Mouse (Mus musculus) gonadal fat pad, adult 2 months (tissue): ENCODE results near the gene Ntan1. TPM values are rescaled to one million over a fixed set of nuclear protein-coding genes. Genes with fewer than 3 reads are reported as not detected.
"Not testable (repeated sequence)": the region's sequence is repeated elsewhere in the genome, so short reads cannot be mapped to it uniquely, and the experiment has no call there.

Experiments
- DNase-seq: peaks from one replicate; pipeline ENCODE4 v3.0.0-alpha.2; 2012; ENCODE audit warnings: low read depth
- polyA plus RNA-seq: library from polyadenylated mRNA; depleted of rRNA; stranded (reverse); fragments of >200 nt; gene quantifications from 2 replicates; pipeline ENCODE4 v1.2.3, GENCODE M21; 2012; rRNA removed

The Ntan1 gene
- 44.4 and 49.5 TPM in 2 replicates for polyA plus RNA-seq

DNA sequence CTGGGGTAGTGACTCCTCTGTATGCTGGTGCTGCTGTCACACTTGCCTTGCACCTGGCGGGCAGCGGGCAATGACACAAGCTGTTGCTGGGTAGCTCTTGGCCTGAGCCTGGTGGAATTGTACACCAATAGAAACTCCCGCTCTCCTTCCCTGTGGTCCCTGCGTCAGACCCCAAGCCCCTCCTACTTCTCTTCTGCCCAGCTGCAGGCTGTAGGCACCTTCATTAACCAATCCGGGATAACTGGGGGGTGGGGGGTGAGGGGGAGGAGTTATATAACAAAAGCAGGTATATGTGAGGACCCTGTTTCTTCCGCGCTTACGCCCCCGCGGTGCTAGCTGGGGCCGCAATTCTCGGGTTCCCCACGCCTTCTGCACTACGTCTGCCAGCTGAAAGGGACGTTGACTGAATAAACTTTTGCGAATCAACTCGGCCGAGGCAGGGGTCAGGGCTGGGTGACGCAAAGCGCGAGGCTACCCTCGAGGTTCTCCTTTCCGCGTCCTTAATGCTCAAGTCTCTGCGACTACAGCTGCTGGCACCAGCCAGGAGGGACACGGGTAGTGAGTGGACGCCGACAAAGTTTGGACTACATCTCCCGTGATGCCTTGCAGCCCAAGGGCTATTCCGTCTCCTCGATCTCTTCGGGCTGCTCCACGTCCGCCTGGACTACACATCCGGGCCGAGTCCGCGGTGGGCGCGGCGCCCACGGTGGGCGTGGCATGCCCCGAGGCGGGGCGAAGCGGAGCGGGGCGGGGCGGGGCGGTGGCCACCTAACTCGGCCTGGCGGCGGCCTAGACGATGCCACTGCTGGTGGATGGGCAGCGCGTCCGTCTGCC is at the start of gene Ntan1:
Ntan1 (plus strand) TSS at position 286 of the 834 bp plus-strand sequence.
- DNase-seq = peak; percentile 62

DNA sequence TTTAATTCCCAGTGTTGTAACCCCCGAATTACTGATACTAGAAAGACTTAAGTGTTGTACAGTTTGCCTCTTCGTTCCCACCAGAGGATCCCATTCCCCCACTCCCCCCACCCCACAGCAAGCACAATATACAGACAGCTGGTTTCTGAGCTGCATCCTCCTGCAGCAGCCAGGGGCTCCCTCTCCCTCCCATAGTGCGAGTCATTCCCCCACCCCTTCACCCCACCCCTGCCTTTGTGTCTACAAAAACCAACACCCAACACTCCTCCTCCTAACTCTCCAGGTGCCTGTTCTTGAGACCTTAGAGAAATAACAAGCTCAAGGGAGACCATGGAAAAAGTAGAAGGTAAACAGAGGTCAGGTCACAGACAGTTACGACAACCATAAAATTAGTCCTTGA is 47.0 kb upstream of the Ntan1 start:
- DNase-seq = not testable (repeated sequence)

DNA sequence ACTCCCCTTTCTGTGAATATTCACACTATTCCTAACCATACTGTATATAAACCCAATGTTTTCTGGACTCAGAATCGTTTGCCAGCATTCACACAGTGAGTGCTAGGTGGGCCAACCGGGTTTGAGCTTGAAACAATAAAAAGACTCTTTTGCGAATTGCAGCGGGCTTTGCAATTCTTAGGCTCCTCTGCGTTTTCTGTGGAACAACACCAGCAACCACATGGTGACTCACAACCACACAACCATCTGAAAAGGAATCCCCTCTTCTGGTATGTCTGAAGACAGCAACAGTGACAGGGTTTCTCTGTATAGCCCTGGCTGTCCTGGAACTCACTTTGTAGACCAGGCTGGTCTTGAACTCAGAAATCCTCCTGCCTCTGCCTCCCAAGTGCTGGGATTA is 46.6 kb upstream of the Ntan1 start:
- DNase-seq = not testable (repeated sequence)

DNA sequence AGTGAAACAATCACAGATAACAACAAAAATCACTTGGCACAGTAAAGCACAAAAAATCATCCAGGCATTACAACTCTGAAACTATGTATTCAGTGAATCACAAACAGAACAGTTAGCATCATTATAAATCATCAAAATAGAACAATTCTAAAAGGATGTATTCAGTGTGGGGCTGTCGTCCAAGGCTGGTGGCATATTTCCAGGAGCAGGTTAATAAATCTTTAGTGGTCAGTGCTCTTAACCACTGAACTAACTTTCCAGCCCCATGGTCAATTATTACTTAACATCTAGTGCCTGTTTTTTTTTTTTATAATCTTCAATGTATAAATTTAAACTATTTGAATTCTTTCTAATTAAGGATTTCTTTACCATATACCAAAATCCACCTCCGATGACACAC is 44.6 kb upstream of the Ntan1 start:
- DNase-seq = not testable (repeated sequence)

DNA sequence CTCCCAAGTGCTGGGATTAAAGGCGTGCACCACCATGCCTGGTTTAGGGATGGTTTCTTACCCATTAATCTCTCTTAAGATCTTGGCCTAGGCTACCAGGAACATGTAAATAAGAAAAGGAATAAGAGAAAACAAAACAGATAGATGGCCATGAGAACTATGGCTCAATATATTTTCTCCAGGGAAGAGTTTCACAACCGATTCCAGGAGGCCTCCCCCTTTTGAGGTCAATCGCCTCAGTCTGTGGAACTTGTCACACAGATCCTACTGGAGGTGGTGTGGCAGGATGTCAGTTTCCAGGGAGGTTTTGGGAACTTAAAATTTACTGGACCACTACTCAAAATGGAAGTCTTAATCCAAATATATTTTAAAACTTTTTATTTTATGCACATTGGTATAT is 44.0 kb upstream of the Ntan1 start:
- not testable (repeated sequence) for DNase-seq

DNA sequence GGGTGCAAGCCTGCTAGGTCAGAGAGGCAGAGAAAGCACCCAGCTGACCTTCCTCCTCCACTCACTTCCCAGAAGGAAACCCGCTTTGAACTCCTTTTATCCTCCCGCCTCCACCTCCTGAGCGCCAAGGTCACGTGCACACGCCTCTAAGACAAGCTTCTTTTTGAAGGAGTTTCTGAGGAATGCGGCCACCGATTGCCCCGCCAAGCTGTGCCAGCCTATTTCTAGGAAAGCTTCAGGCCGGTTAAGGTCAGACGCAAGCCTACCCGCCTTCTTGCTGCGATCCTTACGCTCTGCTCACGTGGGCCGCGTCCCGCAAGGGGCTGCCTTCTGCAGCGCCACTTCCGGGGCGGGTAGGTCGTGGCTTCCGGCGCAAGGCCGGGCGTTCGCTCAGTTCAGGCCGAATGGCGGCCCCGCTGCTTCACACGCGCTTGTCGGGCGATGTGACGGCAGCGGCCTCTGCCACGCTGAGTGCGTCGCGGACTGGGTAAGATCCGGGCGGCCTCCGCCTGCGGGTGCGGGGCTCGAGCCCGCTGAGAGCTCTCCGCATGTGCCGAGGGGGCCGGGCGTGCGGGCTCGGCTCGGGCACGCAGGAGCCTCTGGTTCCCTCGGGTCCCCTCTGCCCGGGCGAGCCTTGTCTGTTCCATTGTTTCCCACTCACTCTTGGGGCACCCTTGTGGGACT is 38.1 kb upstream of the Ntan1 start, which contains the start of gene Rrn3:
Rrn3 (plus strand) TSS at position 356 of the 684 bp plus-strand sequence.
- peak; percentile 50 for DNase-seq

DNA sequence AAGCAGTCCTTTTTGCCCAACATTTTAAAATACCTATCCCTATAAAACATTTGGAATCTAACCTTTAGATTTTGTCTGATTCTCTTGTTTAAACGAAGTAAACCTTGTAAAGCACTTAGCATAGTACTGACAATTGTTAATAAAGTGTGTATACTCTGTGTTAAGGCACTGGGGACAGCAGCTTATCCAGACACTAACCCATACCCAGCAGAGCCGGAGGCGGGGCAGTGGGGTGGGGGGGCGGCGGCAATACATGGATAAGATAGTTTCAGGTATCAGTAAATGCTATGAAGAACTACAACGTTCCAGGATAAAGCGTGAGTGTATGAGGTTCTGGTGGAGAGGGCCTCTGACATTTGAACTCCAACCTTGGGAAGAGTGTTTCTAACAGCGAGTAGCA is 37.4 kb upstream of the Ntan1 start:
- DNase-seq = no peak

DNA sequence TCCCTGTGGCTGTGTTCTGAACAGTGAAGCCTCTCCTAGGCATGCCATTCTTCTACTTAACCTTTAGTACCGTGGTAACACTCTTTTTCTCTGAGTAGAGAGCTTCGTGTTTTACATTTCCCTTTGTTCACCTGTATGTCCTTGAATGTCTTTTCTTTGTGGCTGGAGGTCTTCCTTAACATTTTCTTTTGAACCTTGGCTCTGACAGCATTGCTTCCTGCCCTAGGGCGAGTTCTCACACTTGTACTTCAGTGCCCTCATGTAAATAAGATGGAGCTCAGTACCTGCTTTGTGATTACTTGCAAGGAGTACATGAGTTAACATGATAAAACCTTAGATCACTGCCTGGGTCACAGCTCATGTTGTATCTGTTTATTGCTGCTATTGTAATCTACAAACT is 32.7 kb upstream of the Ntan1 start:
- no peak for DNase-seq

DNA sequence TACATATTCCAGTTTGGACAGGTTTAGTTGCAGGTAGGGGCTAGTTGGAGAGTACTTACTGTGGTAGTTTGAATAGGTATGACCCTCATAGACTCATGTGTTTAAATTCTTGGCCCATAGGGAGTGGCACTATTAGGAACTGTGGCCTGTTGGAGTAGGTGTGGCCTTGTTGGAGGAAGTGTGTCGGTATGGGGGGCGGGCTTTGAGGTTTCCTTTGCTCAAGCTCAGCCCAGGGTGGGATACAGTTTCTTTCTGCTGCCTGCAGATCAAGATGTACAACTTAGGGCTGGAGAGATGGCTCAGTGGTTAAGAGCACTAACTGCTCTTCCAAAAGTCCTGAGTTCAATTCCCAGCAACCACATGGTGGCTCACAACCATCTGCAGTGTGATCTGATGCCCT is 25.2 kb upstream of the Ntan1 start:
- not testable (repeated sequence) for DNase-seq

DNA sequence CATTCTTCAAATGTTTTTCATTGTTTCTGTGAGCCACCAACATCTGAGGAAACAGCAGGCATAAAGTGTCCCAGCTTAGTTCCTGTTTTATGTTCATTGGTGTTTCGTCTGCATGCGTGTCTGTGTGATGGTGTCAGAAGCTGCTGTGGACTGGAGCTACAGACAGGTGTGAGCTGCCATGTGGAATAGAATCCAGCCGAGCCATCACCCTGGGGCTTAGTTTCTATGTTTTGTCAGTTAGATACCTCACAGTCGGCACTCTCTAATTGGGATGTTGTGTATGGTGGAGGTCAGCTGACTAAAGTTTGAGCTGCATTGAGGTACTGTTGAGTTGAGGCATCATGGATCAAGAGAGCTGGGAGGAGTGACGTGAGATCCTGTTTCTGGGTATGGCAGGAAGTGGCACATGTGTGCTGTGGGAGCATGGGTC is 21.9 kb upstream of the Ntan1 start:
- no peak for DNase-seq

DNA sequence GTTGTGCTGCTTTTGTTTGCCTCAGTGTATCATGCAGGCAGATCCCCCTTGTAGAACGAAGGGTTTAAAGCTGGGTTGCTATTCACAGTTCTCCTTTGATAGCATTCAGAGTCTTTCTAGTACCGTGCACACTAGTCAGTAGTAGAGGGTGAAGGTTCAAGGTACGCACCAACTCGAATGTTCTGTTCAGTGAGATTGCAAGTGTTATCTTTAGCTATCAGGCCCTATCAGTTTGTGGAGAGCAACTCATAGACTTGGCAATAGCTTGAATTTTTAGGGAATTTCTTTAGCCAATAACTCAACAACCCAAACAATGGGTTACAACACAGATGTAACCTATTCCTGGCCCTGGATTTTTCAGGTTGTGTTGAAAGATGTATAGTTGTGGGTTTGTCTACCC is 17.4 kb upstream of the Ntan1 start:
- DNase-seq = no peak

DNA sequence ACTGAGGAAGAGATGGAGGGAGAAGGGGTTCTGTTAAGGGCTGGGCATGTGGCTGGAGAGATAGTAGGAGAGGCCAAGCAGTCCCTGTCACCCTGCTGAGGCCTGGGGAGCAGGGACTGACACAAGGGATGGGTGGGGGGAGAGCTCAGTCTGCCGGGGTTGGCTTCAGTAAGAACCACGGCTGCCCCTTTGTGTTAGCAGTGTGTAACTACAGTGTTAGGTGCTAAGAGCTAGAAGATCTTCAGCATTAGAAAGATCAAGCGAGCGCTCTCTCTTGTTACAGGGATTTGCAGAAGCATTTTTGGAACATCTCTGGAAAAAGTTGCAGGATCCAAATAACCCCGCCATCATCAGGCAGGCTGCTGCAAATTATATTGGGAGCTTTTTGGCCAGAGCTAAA is 14.0 kb upstream of the Ntan1 start:
- no peak for DNase-seq

DNA sequence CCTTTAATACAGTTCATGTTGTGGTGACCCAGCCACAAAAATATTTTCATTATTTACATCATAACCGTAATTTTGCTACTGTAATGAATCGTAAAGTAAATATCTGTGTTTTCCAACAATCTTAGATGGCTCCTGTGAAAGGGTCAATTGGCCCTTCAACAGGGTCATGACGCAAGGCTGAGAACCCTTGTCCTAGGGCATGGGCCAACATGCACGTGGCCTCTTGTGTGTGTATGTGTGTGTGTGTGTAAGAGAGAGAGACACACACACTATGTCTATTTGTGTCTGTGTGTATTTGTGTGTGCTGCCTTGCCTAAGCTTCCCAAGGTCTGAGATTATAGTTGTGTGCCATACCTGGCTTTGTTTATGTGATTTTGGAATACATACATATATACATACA is 11.0 kb upstream of the Ntan1 start:
- no peak for DNase-seq

DNA sequence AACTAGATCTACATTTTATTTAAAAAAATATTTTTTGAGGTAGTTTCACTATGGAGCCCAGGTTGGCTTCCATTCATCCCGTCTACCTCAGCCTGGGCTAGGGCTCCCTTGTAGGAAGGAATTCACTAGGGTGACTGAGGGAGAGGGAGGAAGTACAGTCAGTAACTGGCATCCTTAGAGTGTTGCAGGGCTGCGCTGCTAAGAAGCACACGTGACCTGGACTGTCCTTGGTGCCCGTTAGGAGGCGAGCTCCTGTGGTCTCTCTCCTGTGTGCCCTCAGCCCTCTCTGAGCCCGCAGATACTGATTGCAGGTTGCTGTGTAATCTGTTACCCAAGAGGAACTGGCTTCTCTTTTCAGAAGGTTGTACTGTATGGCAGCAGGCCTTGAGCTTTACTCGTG is 10.2 kb upstream of the Ntan1 start:
- no peak for DNase-seq

DNA sequence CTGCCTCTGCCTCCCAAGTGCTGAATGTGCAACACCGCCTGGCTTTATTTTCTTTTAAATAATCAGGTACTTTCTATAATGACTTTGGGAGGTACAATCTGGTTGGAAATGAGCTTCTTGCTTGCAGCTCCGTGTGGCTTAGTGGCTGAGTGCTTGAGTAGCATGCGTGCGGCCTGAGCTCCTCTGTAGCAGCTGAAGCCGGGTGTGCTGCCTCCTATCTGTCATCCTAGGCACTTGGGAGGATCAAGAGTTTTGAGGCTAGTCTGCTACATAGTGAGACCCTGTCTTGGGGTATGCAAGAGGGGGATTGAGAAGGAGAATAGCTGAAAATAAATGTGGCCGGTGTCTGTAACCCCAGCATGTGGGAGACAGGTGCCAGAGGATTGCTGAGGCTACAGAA is 6.5 kb upstream of the Ntan1 start:
- no peak for DNase-seq

DNA sequence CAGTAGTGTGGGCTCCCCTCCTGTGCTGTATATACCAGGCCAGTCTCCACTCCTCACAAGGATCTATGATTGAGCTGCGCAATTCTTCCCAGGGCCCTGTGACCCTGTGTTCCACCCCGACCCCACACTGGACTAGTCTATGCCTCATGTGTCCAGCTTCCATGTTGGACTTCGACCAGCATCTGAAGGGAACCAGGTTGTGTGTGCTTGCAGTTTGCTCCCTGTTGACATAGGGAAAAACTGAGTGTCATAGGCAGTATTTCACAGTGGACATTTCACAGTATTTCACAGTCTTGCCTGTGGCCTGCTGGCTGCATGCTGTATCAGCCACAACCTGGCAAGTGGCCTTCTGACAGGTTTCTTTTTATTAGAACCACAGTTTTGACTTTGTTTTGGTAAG is 5.4 kb upstream of the Ntan1 start:
- DNase-seq = no peak

DNA sequence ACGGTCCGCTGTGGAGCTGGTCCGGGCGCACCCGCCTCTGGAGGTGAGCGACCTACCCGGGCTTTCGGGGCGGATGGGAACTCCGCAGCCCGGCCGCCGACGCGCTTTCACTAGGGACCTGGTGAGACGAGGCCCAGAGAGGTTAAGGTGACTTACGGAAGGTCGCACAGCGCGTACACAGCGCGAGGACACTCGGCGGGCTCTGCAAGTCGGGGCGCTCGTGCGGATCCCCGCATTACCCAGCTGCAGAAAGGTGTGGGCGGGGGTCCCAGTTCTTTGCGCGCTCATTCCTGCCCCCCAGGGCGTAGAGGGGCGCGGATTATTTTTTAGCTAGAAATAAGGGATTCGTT is 724 bp downstream of the Ntan1 start:
- no peak for DNase-seq

DNA sequence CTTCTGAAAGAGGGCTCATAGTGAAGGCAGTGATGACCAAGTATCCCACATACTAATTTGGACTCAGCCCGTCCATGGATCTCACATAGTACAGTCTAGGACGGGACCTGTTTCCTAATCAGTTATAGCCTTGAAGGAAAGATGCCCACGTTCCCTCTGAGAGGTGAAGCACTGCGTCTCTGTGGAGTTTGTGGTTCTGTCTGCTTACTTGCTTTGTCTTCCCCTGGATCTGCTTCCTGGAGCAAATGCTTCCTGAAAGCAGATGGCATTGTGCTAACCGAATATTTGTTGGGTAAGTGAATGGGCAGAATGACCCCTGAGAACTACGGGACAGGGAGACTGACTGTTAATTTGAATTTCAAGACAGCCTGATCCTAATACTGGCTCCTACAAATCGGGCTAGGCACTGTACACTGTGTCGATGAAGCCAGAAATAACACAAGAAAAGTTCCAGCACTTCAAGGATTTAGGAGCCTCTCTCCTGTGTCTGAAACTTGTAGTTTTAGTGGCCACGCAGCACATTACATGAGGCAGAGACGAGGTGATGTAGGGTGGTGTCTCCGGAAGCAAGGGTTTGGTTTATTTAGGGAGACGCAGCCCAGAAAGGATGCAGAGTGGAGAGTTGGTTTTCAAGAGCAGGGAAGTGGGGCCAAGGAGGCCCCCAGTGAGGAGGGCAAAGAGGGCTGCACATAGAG is 1.3 kb downstream of the Ntan1 start:
- no peak for DNase-seq

DNA sequence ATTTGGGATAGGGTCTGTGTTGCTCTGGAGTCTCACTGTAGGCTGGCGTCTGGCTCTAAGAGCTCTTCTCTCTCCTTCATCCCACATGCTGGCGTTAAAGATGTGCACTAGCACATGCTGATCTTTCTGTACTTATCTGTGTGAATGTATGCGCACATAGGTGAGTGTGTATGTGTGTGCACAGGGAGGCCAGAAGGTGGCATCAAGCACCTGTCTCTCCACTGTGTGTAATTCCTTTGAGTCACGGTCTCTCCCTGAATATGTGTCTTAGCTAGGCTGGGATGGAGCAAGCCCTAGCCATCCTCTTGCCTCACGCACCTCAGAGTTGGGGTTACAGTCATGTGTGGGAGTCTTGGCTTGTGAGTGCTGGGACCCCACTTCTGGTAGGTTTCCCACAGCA is 2.1 kb downstream of the Ntan1 start:
- DNase-seq = no peak

DNA sequence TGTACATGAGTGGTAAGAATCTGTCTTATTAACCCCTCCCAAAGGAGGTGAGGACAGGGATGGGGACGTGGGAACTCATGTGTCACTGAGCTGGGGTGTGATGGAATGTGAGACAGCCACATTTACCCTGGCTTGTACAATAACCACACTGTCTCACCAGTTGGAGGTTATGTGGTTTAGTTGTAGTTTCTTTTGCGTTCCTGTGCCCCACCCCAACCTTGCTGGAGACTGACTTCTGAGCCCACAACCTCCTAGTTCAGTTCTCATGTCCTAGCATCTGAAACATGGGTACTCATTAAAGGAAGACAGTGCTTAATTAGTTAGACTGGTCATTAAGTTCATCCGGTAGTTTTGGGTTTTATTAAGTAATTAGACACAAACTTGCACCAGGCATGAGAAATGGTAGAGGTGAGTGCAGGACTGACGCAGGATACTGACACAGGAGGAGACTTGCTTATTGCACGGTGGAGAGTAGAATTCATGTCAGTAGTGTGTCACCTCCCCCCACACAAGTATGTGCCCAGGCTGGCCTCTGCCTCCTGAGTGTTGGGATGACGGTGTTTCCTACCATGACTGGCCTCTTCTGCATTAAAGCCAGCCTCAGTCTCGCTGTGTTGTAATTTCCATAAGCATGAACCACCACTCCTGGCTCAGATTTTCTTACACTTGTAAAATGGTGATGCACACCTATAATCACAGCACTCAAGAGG is 7.3 kb downstream of the Ntan1 start:
- no peak for DNase-seq

DNA sequence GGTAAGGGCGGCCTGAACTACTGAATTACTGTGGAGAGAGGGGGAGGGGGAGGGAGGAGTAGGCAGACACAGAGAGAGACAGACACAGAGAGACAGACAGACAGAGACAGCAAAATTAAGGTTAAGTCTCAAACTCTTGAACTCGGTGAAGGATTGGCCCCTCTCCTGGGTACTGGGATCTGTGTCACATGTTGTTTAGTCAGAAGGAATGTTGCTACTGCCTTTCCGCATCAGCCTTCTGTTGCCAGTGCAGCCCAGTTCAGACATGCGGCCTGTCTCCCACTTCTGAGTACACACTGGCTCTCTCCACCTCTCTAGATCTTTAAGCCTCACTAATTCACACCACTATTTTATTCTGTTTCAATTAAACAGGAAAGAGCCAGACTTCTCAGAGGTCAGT is 7.9 kb downstream of the Ntan1 start:
- DNase-seq = no peak

DNA sequence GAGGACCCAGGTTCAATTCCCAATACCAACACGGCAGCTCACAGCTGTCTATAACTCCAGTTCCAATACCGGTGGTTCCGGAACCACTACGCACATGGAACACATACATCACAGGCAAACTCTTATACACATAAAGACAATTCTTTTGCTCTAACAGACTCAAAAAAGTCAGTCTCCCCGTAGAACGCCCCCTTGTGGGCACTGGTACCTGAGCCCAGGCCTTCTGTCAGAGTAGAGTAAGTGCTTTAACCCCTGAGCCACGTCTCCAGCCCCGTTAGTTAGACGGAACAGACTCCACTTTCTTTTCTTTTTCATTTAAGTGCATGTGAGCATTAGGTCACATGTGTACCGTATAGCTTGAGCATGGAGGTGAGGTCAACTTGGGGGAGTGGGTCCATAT is 11.8 kb downstream of the Ntan1 start:
- DNase-seq = no peak
